Mouse (Mus musculus): ENCODE data around the gene Rtca. TPM values are rescaled to one million over a fixed set of nuclear protein-coding genes. Genes with fewer than 3 reads are reported as not detected.

Gene Rtca
- 10 to 100 TPM; 17.3 to 33.9 (median 19.5) TPM for polyA plus RNA-seq (2017; shearing (Covaris generic))

DNA sequence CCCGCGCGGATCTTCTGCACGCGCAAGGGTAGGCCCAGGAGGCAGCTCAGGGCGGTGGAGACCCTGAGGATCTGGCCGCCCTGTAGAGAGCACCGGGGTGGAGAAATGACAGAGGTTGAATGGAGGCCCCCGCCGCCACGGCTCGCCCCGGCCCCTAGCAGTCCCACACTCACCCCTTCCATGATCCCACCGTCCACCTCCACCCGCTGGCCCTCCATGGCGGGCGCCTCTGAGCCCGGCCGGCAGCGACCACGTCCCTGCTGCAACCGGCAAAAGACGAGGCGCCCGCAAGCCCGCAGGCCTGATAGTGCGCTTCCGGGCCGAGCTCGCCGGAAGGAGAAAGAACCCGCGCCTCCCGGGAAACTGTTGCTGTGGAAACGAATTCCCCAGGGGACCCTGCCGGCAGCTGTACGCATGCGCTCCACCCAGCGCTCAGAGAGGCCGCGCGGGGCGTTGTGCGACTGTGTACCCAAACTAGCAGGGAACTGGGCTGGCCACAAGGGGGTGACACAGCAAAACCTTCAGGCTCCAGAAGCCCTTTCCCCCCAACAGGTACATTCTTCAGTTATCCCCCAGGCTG is at the start of gene Rtca:
Rtca (minus strand) TSS at position 437 of the 580 bp plus-strand sequence.
- peak; percentile 85 for ATAC-seq

DNA sequence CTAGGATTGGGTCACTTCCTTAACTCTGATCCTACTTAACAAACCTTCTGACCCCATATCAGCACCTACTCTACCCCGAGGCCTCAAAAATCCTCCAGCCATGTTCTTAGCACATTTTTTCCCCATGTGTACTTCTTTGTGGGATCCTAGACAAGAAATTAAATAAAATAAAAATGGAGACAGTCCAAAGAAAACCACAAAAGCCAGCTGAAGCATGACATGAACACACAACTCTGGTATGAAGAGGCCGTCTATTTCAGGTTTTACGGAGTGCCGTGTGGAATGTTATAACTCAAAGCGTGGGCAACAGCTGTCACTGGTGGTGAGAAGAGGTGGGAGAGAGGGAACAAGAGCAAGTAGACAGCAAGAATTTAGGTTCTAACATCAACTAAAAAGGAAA is 43.4 kb upstream of the Rtca start:
- ATAC-seq = no peak

DNA sequence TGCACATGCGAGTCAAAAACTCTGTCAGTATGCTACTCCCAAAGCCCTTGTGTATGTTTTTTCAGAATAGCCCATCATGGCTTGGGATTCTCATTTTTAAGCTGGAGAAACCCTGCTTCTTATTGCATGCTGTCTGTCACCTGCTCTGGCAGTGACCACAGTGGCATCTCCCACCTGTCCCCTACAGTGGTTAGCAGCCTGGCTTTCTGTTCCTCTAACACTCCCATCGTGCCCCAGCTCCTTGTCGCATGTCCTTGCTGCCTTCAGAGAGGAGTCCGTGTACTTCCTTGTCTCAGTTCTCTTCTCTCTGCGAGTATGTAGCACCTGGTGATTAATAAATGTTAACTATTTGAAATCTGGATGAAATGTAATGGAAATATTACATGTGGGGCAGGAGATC is 39.4 kb upstream of the Rtca start:
- no peak for ATAC-seq

DNA sequence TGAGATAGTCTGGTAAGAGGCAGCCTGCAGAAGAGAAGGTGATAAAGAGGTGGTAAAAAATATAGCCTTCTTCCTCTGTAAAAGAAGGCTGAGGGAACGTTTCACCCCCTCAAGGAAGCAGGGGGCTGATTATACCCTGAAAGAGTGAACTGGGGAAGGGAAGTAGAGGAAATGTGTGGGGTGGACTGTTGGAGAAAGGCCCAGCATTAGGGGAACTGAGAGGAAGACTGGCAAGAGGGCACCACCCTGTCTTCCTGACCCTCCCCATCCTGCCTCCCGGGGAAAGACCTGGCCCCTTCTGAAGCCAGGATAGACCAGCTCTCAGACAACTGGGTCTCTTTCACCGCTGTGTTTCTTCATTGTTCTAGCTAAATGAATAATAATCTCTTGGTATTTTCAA is 34.5 kb upstream of the Rtca start:
- ATAC-seq = no peak

DNA sequence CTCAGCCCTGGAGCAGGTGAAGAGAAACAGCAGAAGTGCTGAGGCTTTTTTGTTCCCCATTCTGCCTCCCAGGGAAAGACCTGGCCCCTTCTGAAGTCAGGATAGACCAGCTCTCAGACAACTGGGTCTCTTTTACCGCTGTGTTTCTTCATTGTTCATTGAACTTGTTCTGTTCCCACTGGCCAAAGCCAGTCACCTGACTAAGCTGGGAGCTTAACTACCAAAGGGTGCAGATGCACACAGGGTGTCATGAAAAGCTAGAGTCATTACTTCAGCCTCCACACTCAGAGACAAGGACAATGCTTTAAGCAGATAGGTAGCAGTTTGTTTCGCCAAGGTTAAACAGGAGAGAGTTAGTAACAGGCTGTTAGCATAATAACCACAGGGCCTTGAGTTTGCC is 34.1 kb upstream of the Rtca start:
- no peak for ATAC-seq

DNA sequence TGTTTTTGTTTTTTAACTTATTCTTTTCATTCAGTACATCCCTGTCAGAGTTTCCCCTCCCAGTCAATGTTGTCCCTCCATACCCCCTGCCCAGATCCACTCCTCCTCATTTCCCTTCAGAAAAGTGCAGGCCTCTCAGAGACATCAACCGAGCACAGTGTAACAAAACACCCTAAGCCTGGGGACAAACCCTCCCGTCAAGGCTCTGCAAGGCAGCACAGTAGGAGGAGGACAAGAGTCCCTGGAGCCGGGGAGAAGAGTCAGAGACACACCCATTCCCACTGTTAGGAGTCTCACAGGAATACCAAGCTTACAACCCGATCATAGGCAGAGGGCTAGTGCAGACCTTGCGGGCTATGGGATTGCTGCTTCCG is 29.2 kb upstream of the Rtca start:
- no peak for ATAC-seq

DNA sequence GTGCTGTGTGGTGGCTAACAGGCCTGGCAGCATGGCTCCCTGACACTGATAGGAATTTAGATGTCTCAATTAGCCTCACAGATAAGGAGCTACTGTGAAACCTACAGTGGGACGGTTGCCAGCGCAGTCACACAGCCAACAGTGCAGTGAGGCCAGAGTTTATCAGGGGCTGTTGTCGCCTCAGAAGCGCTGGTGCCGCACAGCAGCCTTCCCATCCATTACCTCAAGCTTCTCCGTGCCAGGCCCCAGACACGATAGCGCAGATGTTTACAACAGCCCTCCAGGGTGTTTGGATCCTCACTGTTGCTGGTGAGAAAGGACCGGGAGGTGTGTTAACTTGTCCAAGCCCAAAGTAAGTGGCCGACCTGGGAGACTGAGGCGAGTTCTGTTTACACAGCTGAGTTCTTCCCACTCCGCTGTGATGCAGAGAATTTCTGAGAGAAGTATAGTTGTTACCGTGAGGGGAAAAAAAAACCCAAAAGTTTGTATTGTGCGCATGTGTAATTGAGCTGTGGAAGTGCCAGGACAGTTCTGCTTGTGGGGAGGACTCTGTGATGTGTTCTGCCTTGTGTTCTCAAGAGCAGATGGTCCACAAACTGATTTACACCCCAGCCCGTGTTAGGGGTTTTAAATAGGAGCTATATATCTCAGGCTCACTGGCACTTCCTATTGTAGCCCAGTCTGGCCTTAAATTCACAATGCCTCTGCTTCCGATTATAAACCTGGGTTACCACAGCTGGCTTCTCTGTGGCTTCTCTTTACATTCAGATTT is 28.6 kb upstream of the Rtca start:
- no peak for ATAC-seq

DNA sequence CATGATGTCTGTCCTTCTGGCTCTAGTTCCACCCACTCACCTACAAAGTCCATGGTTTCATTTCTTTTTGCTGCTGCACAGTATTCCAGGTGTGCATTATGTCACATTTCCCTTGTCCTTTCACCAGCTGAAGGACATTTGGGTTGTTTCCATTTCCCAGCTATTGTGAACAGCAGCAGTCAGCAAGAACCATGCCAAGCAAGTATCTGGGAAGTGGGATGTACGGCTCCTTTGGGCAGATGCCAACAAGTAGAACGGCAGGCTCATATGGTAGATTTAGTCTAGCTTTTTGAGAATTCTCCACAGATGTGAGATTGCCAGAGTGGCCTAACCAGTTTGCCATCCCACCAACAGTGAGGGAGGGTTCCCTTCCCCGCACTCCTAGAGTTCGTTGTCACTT is 22.8 kb upstream of the Rtca start:
- no peak for ATAC-seq

DNA sequence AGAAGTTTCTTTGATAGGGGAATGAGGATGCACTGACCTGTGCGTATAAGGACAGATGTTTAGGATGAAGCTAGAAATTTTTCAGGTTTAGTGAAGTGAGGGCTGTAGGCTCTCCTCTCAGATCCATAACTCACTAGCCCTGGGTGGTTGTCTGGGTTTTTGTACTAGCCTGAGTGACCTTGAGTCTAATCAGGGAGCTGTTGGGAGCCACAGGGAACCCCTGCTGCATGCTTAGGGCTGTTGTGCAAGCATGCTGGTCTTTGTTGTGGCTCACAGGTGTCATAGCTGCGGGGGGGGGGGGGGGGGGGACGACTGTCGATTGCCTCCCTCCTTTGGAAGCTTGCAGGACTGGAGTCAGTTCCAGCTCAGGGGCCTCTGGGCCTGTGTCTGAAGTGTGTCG is 21.7 kb upstream of the Rtca start:
- no peak for ATAC-seq

DNA sequence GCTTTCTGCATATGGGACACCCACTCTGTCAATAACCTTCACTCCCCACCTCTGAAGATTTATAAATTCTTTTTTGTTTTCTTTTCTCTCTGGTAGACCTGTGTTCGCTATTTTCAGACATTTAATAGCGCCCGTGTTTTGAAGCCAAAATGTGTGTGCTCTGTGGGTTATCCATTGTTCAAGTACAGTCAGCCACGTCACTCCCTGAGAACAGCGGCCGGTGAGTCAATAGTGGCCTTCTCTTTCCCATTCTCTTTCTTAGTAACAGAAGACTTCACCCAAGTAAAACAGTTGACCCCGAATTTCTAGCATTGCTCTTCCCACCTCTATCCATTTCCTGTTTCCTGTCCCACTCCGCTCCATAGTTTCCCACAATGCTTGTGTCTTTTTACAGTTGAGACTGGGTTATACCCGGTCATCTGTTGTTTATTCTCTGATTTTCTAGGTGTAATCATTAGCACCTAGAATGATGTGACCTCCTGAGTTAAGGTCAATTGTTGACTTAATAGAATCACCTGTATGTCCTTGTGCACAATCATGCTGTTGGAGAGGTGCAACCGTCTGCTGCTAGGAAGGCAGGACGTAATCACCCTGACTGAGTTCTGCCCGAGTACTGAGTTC is 12.2 kb upstream of the Rtca start:
- ATAC-seq = no peak

DNA sequence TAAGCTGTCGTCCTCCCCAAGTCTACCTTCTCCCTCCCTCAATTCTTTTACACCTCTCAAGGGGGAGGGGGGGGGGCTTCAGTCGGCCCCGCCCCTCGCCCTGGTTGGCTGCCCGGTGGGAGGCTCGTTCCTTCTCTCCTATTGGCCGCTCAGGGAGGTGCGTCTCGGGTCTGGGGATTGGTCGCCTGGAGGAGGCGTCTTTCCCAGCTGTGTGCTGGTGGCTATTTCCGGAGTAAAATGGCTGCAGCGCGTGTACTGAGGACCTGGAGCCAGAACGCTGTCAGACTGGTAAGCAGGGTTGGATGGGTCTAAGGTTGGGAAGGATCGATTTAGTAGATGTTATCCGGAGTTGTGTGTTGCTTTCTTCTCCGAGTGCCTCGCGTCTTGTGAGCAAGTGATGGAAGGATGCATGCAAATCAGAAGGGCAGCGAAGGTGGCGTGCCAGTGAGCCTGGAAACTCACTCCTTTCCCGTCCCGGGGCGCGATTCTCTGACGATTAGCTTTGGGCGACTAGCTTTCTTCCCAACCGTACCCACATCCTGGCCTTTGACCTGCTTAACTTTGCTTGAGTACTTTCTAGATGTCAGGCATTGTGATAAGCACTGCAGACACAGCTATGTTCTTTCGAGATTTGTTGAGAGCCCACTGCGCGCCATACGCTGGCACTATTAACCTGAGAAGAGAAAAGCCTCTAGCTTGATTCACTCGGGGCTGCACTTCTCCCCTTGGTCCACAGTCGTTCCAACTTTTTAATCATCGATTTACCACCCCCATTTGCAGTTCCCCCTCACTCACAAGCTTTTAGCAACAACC is 5.1 kb upstream of the Rtca start, which contains the start of gene Dbt:
Dbt (plus strand) TSS at position 167 of the 813 bp plus-strand sequence.
- ATAC-seq = peak; percentile 93

DNA sequence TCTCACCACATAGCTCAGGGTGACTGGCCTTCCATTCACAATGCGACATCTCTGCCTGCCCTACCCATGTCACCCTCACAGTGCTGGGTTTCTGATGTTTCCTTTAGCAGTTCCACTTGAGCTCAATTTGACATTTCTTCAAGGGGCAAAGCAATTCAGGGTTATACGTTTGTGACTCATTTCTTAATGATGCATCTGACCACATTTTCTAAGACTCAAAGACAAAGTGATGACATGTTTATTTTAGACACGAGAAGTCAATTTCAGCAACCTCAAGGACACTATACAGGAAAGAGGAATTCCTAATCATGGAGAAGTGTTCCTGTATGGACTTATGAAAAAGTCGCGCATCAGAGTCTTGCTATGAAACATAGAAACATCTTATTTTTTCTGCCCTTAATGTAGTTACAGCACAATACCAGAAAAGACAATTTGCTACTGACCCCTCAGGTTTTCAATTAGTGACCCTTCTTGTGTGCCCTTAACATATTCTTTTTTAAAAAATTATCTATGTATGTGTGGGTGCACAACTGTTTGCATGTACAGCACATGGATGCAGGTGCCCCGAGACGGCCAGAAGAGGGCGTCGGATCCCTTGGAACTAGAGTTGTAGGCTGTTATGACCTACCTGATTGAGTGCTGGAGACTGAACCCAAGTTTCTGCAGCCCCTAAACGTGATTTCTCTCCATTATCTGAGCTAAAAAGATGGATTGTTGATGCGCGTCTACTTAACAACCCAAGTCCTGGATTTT is 4.3 kb upstream of the Rtca start:
- ATAC-seq = peak; percentile 4

DNA sequence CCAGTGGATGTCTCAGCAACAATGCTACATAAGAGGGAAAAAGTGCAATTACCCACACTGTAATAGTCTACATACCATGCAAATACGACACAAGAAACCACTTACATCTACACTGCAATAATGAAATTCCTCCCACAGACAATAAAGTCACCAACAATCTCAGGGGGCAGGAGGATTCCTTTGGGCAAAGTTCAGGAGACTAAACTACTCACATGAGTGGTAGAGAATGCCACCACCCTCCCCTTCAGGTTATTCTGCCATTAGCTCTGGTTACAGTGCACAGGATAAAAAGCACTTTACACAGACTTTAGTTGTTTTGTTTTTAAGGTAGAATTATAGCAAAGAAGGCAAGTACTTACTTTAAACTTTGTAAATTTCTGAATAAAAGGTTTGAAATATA is 12.3 kb downstream of the Rtca start:
- ATAC-seq = no peak

DNA sequence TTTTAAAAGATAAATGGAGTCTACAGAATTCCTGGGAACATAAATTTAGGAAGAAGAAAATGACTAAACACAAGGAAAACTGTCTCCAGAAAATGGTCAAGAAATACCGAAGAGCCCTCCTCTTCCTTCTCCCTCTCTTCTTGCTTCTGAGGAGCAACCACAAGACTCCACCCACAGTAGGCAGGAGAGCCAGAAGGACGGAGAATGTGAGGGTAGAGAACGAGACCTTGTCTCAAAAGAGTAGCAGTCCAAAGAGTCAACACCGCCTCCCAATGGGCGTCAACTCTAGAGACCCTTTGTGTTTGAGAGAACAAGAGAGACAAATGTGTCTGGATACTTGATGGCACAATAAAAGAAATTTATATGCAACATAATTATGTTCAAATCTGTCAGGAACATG is 14.3 kb downstream of the Rtca start:
- no peak for ATAC-seq

DNA sequence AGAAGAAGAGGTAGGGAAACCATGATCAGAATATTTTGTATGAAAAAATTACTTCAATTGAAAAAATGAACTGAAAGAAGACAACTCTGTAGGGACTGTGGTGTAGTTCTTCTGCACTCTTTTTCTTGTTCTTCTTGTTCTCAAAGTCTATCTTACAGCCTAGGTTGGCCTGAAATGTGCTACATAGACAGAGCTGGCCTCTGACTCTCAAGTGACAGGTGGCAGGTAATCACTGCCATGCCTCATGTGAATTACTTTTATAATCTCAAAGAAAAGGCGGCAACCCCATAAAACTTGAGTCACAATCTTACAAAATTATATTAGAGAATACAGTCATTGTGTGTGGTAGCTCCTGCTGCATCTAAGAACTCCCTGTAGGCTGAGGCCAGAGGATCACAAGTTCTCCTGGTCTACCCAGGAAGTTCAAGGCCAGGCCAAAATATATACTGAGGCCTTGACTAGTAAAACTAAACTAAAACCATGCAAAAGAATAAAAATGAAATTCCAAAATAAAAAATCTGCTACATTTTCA is 16.0 kb downstream of the Rtca start:
- ATAC-seq = no peak

DNA sequence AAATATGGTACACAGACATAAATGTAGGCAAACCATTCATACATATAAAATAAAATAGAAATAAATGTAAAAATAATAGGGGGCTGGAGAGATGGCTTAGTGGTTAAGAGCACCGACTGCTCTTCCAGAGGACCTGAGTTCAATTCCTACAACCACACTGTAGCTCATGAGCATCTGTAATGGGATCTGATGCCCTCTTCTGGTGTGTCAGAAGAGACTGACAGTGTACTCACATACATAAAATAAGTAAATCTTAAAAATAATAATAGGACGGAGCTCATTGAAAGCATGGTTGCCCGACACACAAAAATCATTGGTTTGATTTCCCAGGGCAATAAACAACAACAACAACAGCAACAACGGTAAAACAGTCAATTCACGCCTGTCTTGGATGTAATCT is 17.1 kb downstream of the Rtca start:
- ATAC-seq = no peak

DNA sequence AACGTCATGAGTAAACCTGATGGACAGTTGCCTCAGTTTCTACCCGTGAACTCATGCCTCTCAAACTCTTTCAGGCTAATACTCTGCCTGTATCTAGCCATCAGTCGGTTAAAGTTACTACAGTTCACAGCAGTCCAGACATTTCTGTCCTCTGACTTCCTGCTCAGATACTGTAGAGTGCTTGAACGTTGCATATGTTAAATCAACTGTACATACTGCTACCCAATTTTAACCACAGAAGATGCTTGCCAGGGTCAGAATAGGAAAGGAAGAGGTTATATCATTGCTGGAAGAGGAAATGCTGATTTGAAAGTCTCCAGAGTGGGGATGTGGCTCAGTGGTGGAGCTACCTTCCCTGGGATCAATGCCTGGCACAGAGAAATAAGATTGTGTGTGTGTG is 24.7 kb downstream of the Rtca start:
- ATAC-seq = no peak

DNA sequence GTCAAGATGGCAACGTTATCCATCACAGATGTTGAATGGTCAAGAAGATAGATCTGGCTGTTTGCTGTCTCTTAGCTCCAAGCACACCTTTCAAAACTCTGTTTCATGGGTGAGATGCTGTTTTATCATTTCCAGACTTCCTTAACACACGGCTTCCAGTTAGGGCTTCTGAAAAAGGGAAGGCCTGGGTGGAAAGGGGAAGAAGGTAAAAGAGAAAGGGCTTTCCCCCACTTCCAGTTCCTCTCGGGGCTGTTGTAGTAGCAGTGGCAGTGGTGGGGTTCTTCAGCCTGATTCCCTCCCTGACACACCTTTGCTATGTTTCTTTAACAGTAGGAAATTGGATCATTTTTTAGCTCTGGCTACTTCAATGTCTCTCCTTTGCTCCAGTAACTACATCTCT is 25.3 kb downstream of the Rtca start:
- no peak for ATAC-seq

DNA sequence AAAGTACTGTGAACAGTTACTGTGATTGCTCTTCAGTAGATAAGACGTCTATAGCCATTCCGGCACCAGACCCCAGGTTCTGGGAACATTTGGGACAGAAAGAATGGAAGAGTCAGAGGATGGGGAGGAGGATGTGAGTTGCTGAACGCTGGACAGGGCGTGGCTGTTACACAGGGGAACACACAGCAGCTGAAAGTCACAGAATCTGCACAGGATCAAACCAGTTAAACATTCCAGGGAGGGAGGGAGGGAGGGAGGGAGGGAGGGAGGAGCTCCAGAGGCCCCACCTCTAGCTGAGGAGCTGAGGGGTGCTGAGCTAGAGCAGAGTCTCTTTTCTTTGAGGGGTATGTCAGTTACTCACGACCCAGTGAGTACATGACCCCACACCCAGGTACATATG is 27.1 kb downstream of the Rtca start:
- no peak for ATAC-seq

DNA sequence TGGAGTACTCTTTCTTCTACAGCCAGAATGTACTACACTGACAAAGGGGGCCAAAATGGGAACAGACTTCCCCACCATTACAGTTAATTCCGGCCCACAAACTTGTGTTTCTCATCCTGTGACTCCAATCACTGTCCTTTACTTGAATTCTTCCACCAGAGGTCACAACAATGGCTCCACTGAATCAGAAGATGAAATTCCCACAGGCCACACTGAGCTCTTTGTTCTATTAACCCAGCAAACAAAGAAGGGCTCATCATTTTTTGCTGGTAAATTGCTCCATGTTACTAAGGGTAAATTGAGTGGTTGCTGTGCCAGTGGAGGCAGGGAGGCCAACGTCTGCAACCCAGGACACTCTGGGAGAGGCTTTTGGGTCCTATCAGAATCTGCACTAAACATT is 27.9 kb downstream of the Rtca start:
- ATAC-seq = no peak

DNA sequence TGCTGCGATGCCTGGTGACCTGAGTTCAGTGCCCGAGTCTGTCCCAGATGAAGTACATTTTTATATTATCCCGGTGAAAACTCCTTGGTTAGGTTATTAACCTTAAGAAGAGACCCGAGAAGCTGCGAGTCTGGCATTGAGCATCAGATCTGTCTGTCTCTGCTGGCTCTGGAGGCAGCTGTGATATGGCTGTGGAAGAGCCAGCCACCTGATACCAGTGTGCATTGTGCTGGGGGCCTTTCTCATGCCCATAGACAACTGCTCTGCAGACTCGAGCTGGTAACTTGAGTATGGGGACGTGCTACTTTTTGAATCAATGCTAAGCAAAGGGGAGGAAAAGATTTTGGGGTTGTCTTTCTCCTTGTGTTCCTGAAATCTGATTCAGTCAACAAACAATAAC is 30.7 kb downstream of the Rtca start:
- no peak for ATAC-seq

DNA sequence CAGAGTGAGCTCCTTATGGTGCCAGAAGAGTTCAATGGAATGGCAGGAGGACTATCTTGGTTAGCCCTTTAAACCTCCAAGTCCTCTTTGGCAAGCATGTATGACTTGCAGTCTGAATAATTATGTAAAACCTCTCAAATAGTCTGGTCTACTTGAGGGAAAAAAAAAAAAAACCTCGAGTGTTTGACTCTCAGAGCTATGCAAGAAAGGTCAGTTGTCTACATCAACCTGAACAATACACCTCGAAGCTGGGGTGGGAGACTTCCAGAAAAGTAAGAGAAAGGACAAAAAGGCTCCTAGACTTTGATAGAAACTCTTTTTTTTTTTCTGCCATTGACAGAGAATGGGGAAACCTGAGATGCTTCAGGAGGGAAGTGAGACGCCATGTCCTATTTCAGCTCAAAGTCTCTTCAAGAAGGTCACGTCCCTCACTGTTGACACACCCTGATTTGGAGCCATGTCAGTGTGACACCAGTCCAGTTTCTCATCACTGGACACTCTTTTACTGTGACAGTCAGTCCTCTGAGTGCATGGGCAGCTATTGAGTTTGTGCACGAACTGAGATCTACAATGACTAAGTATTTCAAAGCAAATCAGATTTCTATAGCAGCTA is 31.2 kb downstream of the Rtca start:
- no peak for ATAC-seq

All from inflammation-experienced regulatory T-cells, adult 6 months (primary cell).